Mouse (Mus musculus) cerebellum, adult 2 months (tissue): ENCODE data around the gene Oaz2. TPM values are rescaled to one million over a fixed set of nuclear protein-coding genes. Genes with fewer than 3 reads are reported as not detected.
"Not testable (repeated sequence)": the region's sequence is repeated elsewhere in the genome, so short reads cannot be mapped to it uniquely, and the experiment has no call there.

ENCODE experiments used
- DNase-seq, 2 experiments: peaks; one replicate each; pipeline ENCODE4 v3.0.0; 2021
- H3K27ac ChIP-seq: fragments of 200-500 bp; 2 replicates; pipeline ENCODE4 v1.5.1; 2012; ENCODE audit warnings: low read length, control low read depth, inconsistent platforms; ENCODE audit not compliant: insufficient read depth
- H3K27me3 ChIP-seq: fragments of 200-500 bp; 2 replicates; pipeline ENCODE4 v1.6.1; 2012; ENCODE audit warnings: inconsistent platforms, mild to moderate bottlenecking, low read length, moderate library complexity; ENCODE audit not compliant: control insufficient read depth, insufficient read depth
- H3K4me1 ChIP-seq: fragments of 200-500 bp; 2 replicates; pipeline ENCODE4 v1.6.1; 2011; ENCODE audit warnings: low read length; ENCODE audit not compliant: control insufficient read depth, insufficient read depth
- H3K4me3 ChIP-seq: fragments of 200-500 bp; replicated peaks from 2 replicates; pipeline ENCODE3; 2011; ENCODE audit warnings: mild to moderate bottlenecking, low read depth, low read length, control low read depth; ENCODE audit not compliant: insufficient read depth
- CTCF ChIP-seq: fragments of 200-500 bp; IDR thresholded peaks from 2 replicates; pipeline ENCODE4 v1.5.1; 2011; ENCODE audit warnings: low read depth, mild to moderate bottlenecking, control low read depth, low read length, moderate library complexity, borderline replicate concordance; ENCODE audit not compliant: insufficient read depth
- POLR2A ChIP-seq: fragments of 200-500 bp; IDR thresholded peaks from 2 replicates; pipeline ENCODE4 v1.6.1; 2011; ENCODE audit warnings: low read length, control low read depth, borderline replicate concordance; ENCODE audit not compliant: insufficient read depth
- WGBS: fragments of 180-500 bp; shearing (Covaris S2); methylation state at CpG from one replicate; pipeline ENCODE4 v1.1.7; 2018; 5-methylcytosine and 5-hydroxymethylcytosine counted together
- polyA plus RNA-seq: library from polyadenylated mRNA; depleted of rRNA; stranded (reverse); fragments of >200 nt; gene quantifications from 2 replicates; pipeline ENCODE4 v1.2.3, GENCODE M21; 2012

Gene Oaz2
- polyA plus RNA-seq, 1 experiment, result 230 TPM

DNA sequence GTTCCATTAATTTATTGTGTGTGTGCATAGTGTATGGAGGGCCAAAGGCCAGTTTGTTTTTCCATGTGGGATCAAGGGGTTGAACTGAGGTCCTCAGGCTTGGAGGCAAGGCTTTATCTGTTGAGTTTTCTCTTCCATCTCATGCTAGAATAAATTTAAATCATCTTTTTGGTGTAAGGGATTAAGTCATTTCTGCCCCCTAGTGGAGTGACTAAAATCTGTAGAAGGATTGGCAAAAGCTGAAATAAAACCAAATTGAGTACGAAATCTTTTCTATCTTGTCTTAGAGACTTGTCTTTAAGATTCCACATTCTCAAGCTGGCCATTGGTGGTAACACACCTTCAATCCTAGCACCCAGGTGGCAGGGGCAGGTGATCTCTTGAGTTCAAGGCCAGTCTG is 15.2 kb downstream of the Oaz2 start:
- peaks cover 8% of the 10 kb centered on the region for H3K4me1 ChIP-seq

DNA sequence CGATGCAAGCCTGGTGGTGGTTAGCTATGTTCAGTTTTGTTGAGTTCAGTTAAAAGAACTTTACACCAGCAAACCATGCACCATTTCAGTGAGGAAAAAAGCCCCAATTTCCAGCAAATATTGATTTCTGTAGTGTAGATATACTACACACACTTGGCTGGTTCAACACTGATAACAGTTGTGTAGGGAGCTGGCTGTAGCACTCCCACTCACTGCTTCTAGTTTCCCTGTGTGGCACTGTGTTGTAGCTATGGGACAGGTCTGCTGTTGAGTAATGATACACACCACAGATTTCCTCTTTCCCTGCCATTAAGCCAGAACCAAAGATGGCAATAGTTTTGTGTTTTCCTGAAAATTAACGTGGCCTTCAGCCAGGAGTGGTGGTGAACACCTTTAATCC is 16.9 kb downstream of the Oaz2 start:
- 81% methylated on average over 2 of the region's 2 CpGs for WGBS
- Histone ChIP-seq H3K4me1 (peaks cover 3% of the 10 kb centered on the region), H3K27ac (no peak overlapping the region), H3K27me3 (no peaks in the 10 kb centered on the region), H3K4me3 (no peak overlapping the region)
- DNase-seq, result no peak
- TF ChIP-seq CTCF (no peak), POLR2A (no peak)

More for the DNA sequence above, 15.2 kb downstream of the Oaz2 start:
- H3K27ac ChIP-seq, result no peak overlapping the region
- peak in 1 of 2 experiments; percentile 33 for DNase-seq
- 50% methylated on average over 1 of the region's 1 CpGs for WGBS
- no peak overlapping the region for H3K4me3 ChIP-seq
- TF ChIP-seq POLR2A (no peak), CTCF (peak; percentile 36; the same call in 1 of the 2 replicates)
- no peaks in the 10 kb centered on the region for H3K27me3 ChIP-seq

DNA sequence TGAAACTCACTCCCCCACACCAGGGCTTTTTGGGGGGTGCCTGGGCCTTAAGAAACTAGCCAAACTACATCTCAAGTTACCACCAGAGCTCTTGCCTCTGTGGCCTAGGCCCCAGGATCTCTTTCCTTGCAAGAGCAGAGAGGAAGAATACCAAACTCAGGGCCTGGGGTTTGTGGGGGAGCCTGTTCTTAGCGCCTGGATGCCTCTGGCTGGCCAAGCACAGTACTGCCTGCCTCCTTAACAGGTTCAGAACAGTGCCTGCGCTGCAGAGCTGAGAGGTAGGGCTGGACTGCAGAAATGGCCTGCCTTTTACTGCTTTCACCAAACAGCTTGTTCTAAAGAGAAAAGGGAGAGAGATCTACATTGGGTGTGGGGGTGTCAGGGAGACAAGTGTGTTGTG is 22.1 kb downstream of the Oaz2 start:
- not testable (repeated sequence) for DNase-seq, H3K27ac ChIP-seq, H3K4me1 ChIP-seq, H3K27me3 ChIP-seq, H3K4me3 ChIP-seq
- WGBS, result 26% methylated on average over 2 of the region's 2 CpGs

DNA sequence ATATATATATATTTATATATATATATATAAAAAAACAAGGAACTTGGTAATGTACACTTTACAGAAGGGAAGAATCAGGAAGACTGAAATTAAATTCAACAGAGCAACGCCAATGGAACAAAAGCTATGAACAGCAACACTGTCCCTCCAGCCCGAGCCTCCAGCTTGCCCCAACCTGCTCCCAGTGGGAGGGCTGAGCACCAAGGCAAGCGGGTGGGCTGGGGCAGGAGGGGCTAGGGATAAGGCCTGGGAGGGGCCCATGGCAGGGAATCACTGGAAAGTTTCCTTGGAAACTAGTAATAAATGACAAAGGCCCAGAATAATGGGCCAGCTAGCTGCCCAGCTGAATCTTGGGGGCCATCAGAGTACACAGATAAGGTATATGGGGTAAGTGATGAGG is 24.7 kb downstream of the Oaz2 start:
- no peaks in the 10 kb centered on the region for H3K27me3 ChIP-seq
- H3K4me1 ChIP-seq, result peaks cover 2% of the 10 kb centered on the region
- no peak for TF ChIP-seq CTCF
- no peak for TF ChIP-seq POLR2A
- 37% methylated on average over 3 of the region's 3 CpGs for WGBS
- no peak overlapping the region for H3K27ac ChIP-seq
- no peak for DNase-seq
- H3K4me3 ChIP-seq, result no peak overlapping the region

DNA sequence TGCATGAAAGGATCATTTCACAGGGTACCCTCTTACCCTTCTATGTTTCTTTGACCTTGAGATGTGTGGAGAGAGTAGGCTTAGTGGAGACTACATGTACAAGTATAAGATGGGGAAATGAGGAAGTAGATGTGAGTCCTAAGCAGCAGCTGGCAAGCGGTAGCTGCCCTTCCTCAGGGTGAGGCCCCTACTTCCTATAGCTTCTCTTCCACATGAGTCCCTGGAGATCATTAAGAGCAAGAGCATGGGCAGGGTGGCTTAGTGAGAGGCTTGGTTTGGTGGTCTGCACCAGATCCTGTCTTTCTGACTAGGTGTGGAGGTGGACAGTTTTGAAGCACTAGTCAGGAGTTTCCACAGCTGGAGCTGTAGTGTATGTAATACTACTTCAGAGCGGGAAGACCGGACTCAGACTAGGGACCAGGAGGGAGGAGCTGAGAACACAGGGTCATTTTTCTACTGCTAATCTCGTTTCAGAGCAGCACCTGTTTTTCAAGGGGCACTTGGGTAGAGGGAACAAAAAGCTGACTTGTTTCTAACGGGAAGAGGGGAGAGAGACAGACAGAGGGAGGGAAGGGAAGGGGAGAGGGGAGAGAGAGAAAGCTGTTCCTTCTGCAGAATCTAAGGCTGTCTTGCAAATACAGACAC is 25.3 kb downstream of the Oaz2 start:
- 51% methylated on average over 5 of the region's 5 CpGs for WGBS
- H3K4me3 ChIP-seq, result no peak overlapping the region
- TF ChIP-seq CTCF (no peak), POLR2A (no peak)
- H3K27ac ChIP-seq, result no peak overlapping the region
- H3K27me3 ChIP-seq, result no peaks in the 10 kb centered on the region
- DNase-seq, result no peak
- peaks cover 2% of the 10 kb centered on the region for H3K4me1 ChIP-seq

DNA sequence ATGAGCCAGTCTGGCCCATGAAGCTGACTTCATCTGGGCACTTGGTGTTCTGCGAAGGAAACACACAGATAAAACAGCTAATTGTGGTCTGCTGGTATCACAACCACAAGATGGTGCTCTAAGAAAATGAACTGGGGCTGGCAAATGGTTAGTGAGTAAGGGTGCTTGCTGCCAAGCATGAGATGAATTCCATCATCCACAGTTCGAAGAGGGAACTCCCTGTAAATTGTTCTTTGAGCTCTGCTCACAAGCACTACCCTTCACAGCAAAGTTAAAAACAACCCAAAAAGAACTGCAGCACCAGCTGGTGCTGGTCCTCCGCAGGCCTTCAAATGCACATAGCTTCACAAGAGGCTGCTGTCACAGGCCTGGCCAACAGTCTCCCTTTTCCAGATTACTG is 27.8 kb downstream of the Oaz2 start:
- no peak overlapping the region for H3K4me3 ChIP-seq
- H3K27me3 ChIP-seq, result no peaks in the 10 kb centered on the region
- WGBS, result 18% methylated on average over 3 of the region's 3 CpGs
- DNase-seq, result peak; percentile 53 to 72
- peak overlapping the region; percentile 13; the same call in 1 of the 2 replicates for H3K27ac ChIP-seq
- no peak for TF ChIP-seq POLR2A
- peak; percentile 42; the same call in 1 of the 2 replicates for TF ChIP-seq CTCF
- H3K4me1 ChIP-seq, result peaks cover 2% of the 10 kb centered on the region

DNA sequence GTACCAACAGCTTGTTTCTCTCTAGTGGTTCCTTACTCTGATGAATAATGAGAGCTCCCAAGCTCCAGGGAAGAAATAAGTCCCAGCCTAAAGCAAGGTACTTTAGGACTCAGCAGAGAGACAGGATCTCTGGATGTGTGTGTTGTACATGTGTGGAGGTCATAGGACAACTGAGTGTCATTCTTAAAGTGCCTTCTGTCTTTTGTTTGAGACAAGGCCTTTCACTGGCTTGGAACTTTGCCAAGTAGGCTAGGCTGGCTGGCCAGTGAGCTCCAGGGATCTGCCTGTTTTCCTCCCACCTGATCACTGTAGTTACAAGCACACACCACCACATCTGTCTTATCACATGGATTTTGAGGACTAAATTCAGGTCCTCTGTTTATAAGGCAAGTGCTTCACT is 28.5 kb downstream of the Oaz2 start:
- Histone ChIP-seq H3K4me1 (peaks cover 2% of the 10 kb centered on the region), H3K27me3 (no peaks in the 10 kb centered on the region), H3K4me3 (no peak overlapping the region), H3K27ac (no peak overlapping the region)
- TF ChIP-seq CTCF (no peak), POLR2A (no peak)
- DNase-seq, result peak in 1 of 2 experiments; percentile 53

DNA sequence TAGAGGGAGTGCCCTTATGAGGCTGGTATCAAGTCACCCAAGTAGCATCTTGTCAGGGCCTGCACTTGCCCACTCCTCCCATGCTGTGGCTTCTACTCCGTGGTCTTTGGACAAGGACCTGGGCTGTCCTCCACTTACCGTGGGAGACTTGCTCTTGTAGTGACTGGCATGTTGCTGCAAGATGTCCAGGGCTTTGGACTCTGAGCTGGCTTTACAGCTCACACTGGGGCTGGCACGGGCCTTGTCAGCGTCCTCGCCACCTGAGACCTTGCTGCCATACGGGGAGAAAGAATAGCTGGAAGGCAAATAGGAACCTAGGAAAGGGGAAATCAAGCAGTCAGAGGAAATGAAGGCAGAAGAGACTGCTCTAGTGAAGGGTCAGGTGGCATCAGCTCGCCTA is 29.6 kb downstream of the Oaz2 start:
- WGBS, result 59% methylated on average over 7 of the region's 7 CpGs
- TF ChIP-seq CTCF (no peak), POLR2A (no peak)
- Histone ChIP-seq H3K4me1 (peaks cover 2% of the 10 kb centered on the region), H3K4me3 (no peak overlapping the region), H3K27me3 (no peaks in the 10 kb centered on the region), H3K27ac (no peak overlapping the region)
- no peak for DNase-seq

DNA sequence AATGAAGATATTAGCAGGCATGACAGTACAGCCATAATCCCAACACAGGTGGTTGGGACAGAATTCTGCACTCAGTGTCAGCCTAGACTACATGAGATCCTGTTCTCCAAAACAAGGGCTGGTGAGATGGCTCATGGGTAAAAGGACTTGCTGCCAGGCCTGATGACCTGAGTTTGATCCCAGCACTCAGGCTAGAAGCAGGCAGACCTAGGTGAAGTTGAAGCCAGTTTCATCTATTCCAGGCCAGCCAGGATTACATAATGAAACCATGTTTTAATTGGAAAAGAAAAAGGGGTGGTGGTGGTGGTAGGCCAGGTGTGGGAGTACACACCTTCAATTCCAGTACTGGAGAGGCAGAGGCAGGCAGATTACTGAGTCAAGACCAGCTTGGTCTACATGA is 30.2 kb downstream of the Oaz2 start:
- H3K27ac ChIP-seq, result no peak overlapping the region
- no peak overlapping the region for H3K4me3 ChIP-seq
- peaks cover 2% of the 10 kb centered on the region for H3K4me1 ChIP-seq
- no peaks in the 10 kb centered on the region for H3K27me3 ChIP-seq
- TF ChIP-seq POLR2A (no peak), CTCF (no peak)
- DNase-seq, result no peak
